Mouse (Mus musculus) lung, embryonic 16.5 days (tissue): ENCODE measurements around the gene Cfap221. TPM values are rescaled to one million over a fixed set of nuclear protein-coding genes. Genes with fewer than 3 reads are reported as not detected.
A peak's percentile ranks its signal among the peaks of the same experiment; 100 is the strongest.

Experiments used
- ATAC-seq: fragments of 200-750 bp; cut with Nextera tagmentation; 2 replicates; pipeline ENCODE4 v1.8.0; 2017; ENCODE audit warnings: low read depth, mild to moderate bottlenecking, moderate library complexity
- H3K27ac ChIP-seq: fragments of 300-500 bp; sonication (generic); 2 replicates; pipeline ENCODE4 v1.5.1; 2014; ENCODE audit warnings: mild to moderate bottlenecking, control low read depth, low read length
- H3K27me3 ChIP-seq: fragments of 300-500 bp; sonication (generic); 2 replicates; pipeline ENCODE4 v1.6.1; 2014; ENCODE audit warnings: low read depth, low read length, mixed read lengths; ENCODE audit not compliant: control insufficient read depth, insufficient read depth
- H3K36me3 ChIP-seq: fragments of 300-500 bp; sonication (generic); 2 replicates; pipeline ENCODE4 v1.6.1; 2014; ENCODE audit warnings: low read length; ENCODE audit not compliant: control insufficient read depth, insufficient read depth
- H3K4me1 ChIP-seq: fragments of 300-500 bp; sonication (generic); replicated peaks from 2 replicates; pipeline ENCODE4 v1.6.1; 2014; ENCODE audit warnings: low read length, mixed read lengths; ENCODE audit not compliant: control insufficient read depth, insufficient read depth
- H3K4me2 ChIP-seq: fragments of 300-500 bp; sonication (generic); 2 replicates; pipeline ENCODE4 v1.6.1; 2014; ENCODE audit warnings: low read depth, low read length, control low read depth
- H3K4me3 ChIP-seq: fragments of 300-500 bp; sonication (generic); 2 replicates; pipeline ENCODE4 v1.5.1; 2014; ENCODE audit warnings: mild to moderate bottlenecking, low read length, control low read depth
- H3K9ac ChIP-seq: fragments of 300-500 bp; sonication (generic); 2 replicates; pipeline ENCODE4 v1.6.1; 2014; ENCODE audit warnings: low read length, control low read depth
- H3K9me3 ChIP-seq: fragments of 300-500 bp; sonication (generic); 2 replicates; pipeline ENCODE4 v1.6.1; 2016; ENCODE audit warnings: low read length; ENCODE audit not compliant: control insufficient read depth
- WGBS: fragments of 180-500 bp; shearing (Covaris S2); extraction: QIAGEN DNeasy Blood & Tissue Kit; methylation state at CpG from one replicate; pipeline ENCODE4 v1.1.7; 2014; 5-methylcytosine and 5-hydroxymethylcytosine counted together
- polyA plus RNA-seq: library from polyadenylated mRNA; unstranded; fragments of >200 nt; fragmentation: Nextera tagmentation; extraction: Ambion mirVana; gene quantifications from 2 replicates; pipeline ENCODE4 v1.2.1, GENCODE M21; 2015

Cfap221 gene
- polyA plus RNA-seq, 1 experiment from 2014 or later = 1.0 TPM

- no peak overlapping the region for H3K4me2 ChIP-seq
- no peak for ATAC-seq
- WGBS = 71% methylated on average over 2 of the region's 2 CpGs
These were observed 19.2 kb upstream of the Cfap221 start for GRCm38 (mm10) chr1:120016240-120016639.

GRCm38 (mm10) chr1:120013111-120013510 is 16.1 kb upstream of the Cfap221 start:
- Histone ChIP-seq H3K4me2 (no peak overlapping the region), H3K4me1 (peaks cover 3% of the 10 kb centered on the region; the same call in 1 of the 2 replicates), H3K9me3 (no peaks in the 10 kb centered on the region), H3K4me3 (no peak overlapping the region), H3K27me3 (no peaks in the 10 kb centered on the region), H3K36me3 (no peaks in the 10 kb centered on the region), H3K9ac (no peak overlapping the region), H3K27ac (no peak overlapping the region)
- ATAC-seq = no peak

More at GRCm38 (mm10) chr1:120016240-120016639, 19.2 kb upstream of the Cfap221 start:
- Histone ChIP-seq H3K27ac (no peak overlapping the region), H3K36me3 (no peaks in the 10 kb centered on the region), H3K9me3 (no peaks in the 10 kb centered on the region), H3K4me3 (no peak overlapping the region), H3K27me3 (no peaks in the 10 kb centered on the region), H3K4me1 (no peaks in the 10 kb centered on the region), H3K9ac (no peak overlapping the region)

DNA sequence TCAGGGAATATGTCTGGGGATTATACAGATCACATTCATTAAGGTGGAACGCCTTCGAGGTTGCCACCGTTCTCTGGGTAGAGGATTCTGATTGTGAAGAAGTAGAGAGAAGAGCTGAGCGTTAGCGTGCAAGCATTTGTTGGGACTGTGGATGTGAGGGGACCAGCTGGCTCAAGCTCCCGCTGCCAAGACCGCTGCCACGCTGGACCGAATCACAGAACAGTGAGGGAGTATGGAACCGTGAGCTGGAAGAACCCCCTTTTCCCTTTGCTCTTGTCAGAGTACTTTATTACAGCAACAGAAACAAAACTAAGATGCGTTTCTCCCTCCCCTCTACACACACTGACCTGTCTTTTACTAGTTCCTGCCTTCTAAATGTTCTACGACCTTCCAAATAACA is 15.6 kb upstream of the Cfap221 start:
- WGBS = 81% methylated on average over 12 of the region's 12 CpGs
- H3K27ac ChIP-seq = no peak overlapping the region
- H3K4me2 ChIP-seq = no peak overlapping the region
- no peaks in the 10 kb centered on the region for H3K9me3 ChIP-seq
- no peaks in the 10 kb centered on the region for H3K36me3 ChIP-seq
- ATAC-seq = no peak
- peaks cover 3% of the 10 kb centered on the region; the same call in 1 of the 2 replicates for H3K4me1 ChIP-seq
- H3K27me3 ChIP-seq = peaks cover 3% of the 10 kb centered on the region; the same call in 1 of the 2 replicates
- no peak overlapping the region for H3K4me3 ChIP-seq
- H3K9ac ChIP-seq = no peak overlapping the region

- H3K9me3 ChIP-seq = no peaks in the 10 kb centered on the region
- H3K36me3 ChIP-seq = no peaks in the 10 kb centered on the region
- peak overlapping the region; percentile 62 for H3K4me2 ChIP-seq
- H3K4me3 ChIP-seq = peak overlapping the region; percentile 41
- H3K4me1 ChIP-seq = peaks cover 7% of the 10 kb centered on the region
- H3K9ac ChIP-seq = 0 out of 2 replicates have a peak overlapping the region, but pooled peaks have one; percentile 30
- 33% methylated on average over 11 of the region's 11 CpGs for WGBS
- H3K27ac ChIP-seq = no peak overlapping the region
- no peak for ATAC-seq
- H3K27me3 ChIP-seq = peaks cover 14% of the 10 kb centered on the region; the same call in 1 of the 2 replicates
These were observed 11.0 kb upstream of the Cfap221 start for GRCm38 (mm10) chr1:120007851-120008588.

DNA sequence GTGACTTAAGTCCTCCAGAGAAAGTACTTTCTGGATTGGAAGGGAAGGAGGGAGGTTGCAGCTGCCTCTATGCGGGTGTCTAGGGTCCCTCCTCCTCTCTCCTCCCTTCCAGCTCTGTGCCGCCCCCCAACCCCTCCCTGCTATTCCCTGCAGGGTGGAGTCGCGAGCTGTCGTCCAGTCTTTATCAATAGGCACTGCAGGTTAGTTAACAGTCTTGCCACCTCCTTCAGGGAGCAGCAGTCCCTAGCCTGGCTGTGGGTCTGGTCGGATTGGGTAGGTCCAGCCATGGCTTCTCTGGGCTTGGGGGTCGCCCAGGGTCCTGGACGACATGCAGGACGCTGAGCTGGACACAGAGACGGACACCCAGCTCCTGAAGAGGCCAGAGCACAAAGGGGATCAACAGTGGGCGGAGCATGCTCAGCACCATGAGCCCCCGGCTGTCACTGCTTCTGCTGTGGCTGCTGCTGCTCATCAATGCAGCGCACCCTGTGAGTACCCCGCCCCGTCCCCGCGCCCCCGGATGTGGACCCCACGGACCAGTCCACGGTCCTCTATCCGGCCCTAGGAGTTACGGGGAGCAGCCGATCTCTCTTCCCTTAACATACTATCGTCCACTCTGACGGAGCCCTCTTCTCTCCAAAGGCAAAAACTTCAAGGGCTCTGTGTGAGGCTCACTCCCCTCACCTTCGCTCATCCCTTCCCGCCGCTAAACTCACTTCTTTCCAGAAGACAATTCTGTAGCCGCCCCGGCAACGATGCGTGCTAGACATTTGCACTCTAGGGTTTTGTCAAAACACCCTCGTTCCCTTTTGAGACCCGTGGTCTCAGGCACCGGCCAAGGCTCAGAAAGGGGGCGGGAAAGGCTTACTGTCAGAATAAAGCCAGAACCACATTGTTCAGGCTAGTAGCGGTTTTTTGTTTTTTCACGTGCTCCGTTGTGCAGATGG is 10.1 kb upstream of the Cfap221 start, which contains the start of gene Sctr:
TSS of gene Sctr (plus strand) at position 51 of the 947 bp plus-strand sequence.
- peak; percentile 39; the same call in 1 of the 2 replicates for ATAC-seq
- H3K9ac ChIP-seq = peak within 1 kb of the TSS; percentile 30
- WGBS = 2% methylated on average over 39 of the region's 39 CpGs

GRCm38 (mm10) chr1:119997644-119998043 is 610 bp upstream of the Cfap221 start:
- Histone ChIP-seq H3K4me2 (peak overlapping the region; percentile 88), H3K9ac (no peak overlapping the region), H3K4me1 (peaks cover 4% of the 10 kb centered on the region), H3K27me3 (no peaks in the 10 kb centered on the region), H3K36me3 (no peaks in the 10 kb centered on the region), H3K9me3 (no peaks in the 10 kb centered on the region), H3K27ac (no peak overlapping the region), H3K4me3 (peak overlapping the region; percentile 58)
- peak; percentile 19; the same call in 1 of the 2 replicates for ATAC-seq
- WGBS = 17% methylated on average over 5 of the region's 5 CpGs

More for the DNA sequence above, 10.1 kb upstream of the Cfap221 start, which contains the start of gene Sctr:
- Histone ChIP-seq H3K9me3 (no peaks in the 10 kb centered on the region), H3K4me1 (peaks cover 7% of the 10 kb centered on the region), H3K27ac (no peak within 1 kb of the TSS), H3K36me3 (no peaks in the 10 kb centered on the region), H3K27me3 (peaks cover 14% of the 10 kb centered on the region; the same call in 1 of the 2 replicates), H3K4me3 (peak within 1 kb of the TSS; percentile 41), H3K4me2 (peak within 1 kb of the TSS; percentile 62)

DNA sequence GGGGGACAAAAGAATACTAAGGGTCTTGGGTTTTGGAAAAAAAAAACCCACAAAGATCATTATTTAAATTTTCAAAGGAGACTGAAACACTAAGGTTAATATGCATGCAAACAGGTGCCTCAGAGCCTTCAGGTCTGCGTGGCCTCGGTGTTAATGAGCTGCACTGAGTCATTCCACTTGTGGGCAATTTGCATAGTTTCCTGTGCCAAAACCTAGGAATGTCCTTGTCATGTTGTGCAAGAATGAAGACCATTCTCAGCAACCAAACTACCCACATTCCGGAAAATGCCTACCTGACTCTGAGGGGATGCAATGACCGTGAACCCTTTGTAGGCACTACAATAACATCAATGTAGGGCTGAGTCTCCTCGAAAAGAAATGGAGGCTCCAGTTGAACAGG is 10.5 kb downstream of the Cfap221 start:
- 75% methylated on average over 5 of the region's 5 CpGs for WGBS

DNA sequence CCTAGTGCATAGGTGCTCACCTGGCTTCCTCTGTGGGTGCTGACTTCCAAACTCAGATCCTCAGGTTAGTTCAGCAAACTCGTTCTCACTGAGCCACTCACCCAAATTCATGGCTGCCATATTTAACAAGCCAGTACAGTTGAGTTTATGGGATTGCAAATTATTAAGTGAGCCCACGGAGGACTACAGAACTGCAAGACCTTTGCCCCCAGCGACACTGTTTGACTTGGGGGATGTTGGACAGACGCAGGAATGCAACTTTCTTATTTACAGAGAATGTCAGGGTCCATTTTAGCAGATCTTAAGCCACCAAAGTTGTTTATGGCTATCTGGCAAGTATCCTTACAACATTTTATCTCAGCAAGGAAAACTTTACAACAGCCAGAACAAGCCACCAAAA is 21.9 kb downstream of the Cfap221 start:
- no peak overlapping the region for H3K9ac ChIP-seq
- H3K27ac ChIP-seq = no peak overlapping the region
- no peak overlapping the region for H3K4me3 ChIP-seq
- H3K4me2 ChIP-seq = no peak overlapping the region
- H3K4me1 ChIP-seq = no peaks in the 10 kb centered on the region
- 53% methylated on average over 4 of the region's 4 CpGs for WGBS
- H3K9me3 ChIP-seq = no peaks in the 10 kb centered on the region
- H3K27me3 ChIP-seq = no peaks in the 10 kb centered on the region
- no peaks in the 10 kb centered on the region for H3K36me3 ChIP-seq
- ATAC-seq = no peak

More for the DNA sequence above, 10.5 kb downstream of the Cfap221 start:
- no peak overlapping the region for H3K4me2 ChIP-seq
- H3K9me3 ChIP-seq = no peaks in the 10 kb centered on the region
- H3K27ac ChIP-seq = no peak overlapping the region
- H3K36me3 ChIP-seq = no peaks in the 10 kb centered on the region
- ATAC-seq = no peak
- H3K4me1 ChIP-seq = no peaks in the 10 kb centered on the region
- H3K9ac ChIP-seq = no peak overlapping the region
- H3K27me3 ChIP-seq = no peaks in the 10 kb centered on the region
- no peak overlapping the region for H3K4me3 ChIP-seq

GRCm38 (mm10) chr1:119973117-119973516 is 23.9 kb downstream of the Cfap221 start:
- Histone ChIP-seq H3K4me3 (no peak overlapping the region), H3K27ac (no peak overlapping the region), H3K9ac (no peak overlapping the region), H3K4me1 (no peaks in the 10 kb centered on the region), H3K9me3 (no peaks in the 10 kb centered on the region), H3K27me3 (no peaks in the 10 kb centered on the region), H3K36me3 (no peaks in the 10 kb centered on the region), H3K4me2 (no peak overlapping the region)
- ATAC-seq = no peak
- 21% methylated on average over 4 of the region's 4 CpGs for WGBS
